Mouse (Mus musculus) stomach, postnatal 0 days (tissue): ENCODE results near the gene Dnal4.

Experiments
- CTCF ChIP-seq: IDR thresholded peaks from 2 replicates; pipeline ENCODE4 v1.5.1; 2016; ENCODE audit warnings: antibody characterized with exemption, low read depth, mild to moderate bottlenecking, moderate library complexity
- EP300 ChIP-seq: optimal IDR thresholded peaks from 2 replicates; pipeline ENCODE3; 2016; ENCODE audit warnings: antibody characterized with exemption

GRCm38 (mm10) chr15:79766586-79767071 lies 11.0 kb downstream of the Dnal4 start:
- TF ChIP-seq CTCF, result no peak
- TF ChIP-seq EP300, result no peak
